Mouse (Mus musculus): ENCODE results near the gene Sergef. TPM values are rescaled to one million over a fixed set of nuclear protein-coding genes. Genes with fewer than 3 reads are reported as not detected.

Sergef gene
- polyA plus RNA-seq, 1 experiment, result 9.9 TPM

- Histone ChIP-seq H3K4me1 (replicated peaks; ENCODE audit: control insufficient read depth, insufficient read depth, low read length) (no peaks in the 10 kb centered on the region), H3K36me3 (ENCODE audit: control insufficient read depth, insufficient read depth, low read length) (no peaks in the 10 kb centered on the region), H3K27me3 (ENCODE audit: control insufficient read depth, insufficient read depth, low read length) (no peaks in the 10 kb centered on the region), H3K4me3 (ENCODE audit: control insufficient read depth, insufficient read depth, low read length) (no peak overlapping the region), H3K27ac (ENCODE audit: control insufficient read depth, insufficient read depth, low read length) (no peak overlapping the region)
- TF ChIP-seq POLR2A (IDR thresholded peaks at IDR 0.05; ENCODE audit: control insufficient read depth, extremely low read depth, insufficient read depth, low read length, poor library complexity) (no peak), CTCF (IDR thresholded peaks at IDR 0.05; ENCODE audit: borderline replicate concordance, control insufficient read depth, extremely low read depth, insufficient read depth, low read length, poor library complexity) (no peak)
- 93% methylated on average over 8 of the region's 8 CpGs for WGBS
- DNase-seq, result no peak
These were observed 176.5 kb downstream of the Sergef start for GRCm38 (mm10) chr7:46463136-46463535.

GRCm38 (mm10) chr7:46462287-46462686, 177.3 kb downstream of the Sergef start:
- Histone ChIP-seq H3K36me3 (ENCODE audit: control insufficient read depth, insufficient read depth, low read length) (no peaks in the 10 kb centered on the region), H3K27me3 (ENCODE audit: control insufficient read depth, insufficient read depth, low read length) (no peaks in the 10 kb centered on the region), H3K27ac (ENCODE audit: control insufficient read depth, insufficient read depth, low read length) (no peak overlapping the region), H3K4me1 (replicated peaks; ENCODE audit: control insufficient read depth, insufficient read depth, low read length) (no peaks in the 10 kb centered on the region), H3K4me3 (ENCODE audit: control insufficient read depth, insufficient read depth, low read length) (no peak overlapping the region)
- 87% methylated on average over 8 of the region's 8 CpGs for WGBS
- no peak for TF ChIP-seq POLR2A (IDR thresholded peaks at IDR 0.05; ENCODE audit: control insufficient read depth, extremely low read depth, insufficient read depth, low read length, poor library complexity)
- no peak for TF ChIP-seq CTCF (IDR thresholded peaks at IDR 0.05; ENCODE audit: borderline replicate concordance, control insufficient read depth, extremely low read depth, insufficient read depth, low read length, poor library complexity)
- no peak for DNase-seq

- Histone ChIP-seq H3K4me3 (ENCODE audit: control insufficient read depth, insufficient read depth, low read length) (no peak overlapping the region), H3K36me3 (ENCODE audit: control insufficient read depth, insufficient read depth, low read length) (no peaks in the 10 kb centered on the region), H3K27ac (ENCODE audit: control insufficient read depth, insufficient read depth, low read length) (no peak overlapping the region), H3K4me1 (replicated peaks; ENCODE audit: control insufficient read depth, insufficient read depth, low read length) (no peaks in the 10 kb centered on the region), H3K27me3 (ENCODE audit: control insufficient read depth, insufficient read depth, low read length) (no peaks in the 10 kb centered on the region)
- no peak for DNase-seq
- 95% methylated on average over 9 of the region's 9 CpGs for WGBS
- TF ChIP-seq POLR2A (IDR thresholded peaks at IDR 0.05; ENCODE audit: control insufficient read depth, extremely low read depth, insufficient read depth, low read length, poor library complexity) (no peak), CTCF (IDR thresholded peaks at IDR 0.05; ENCODE audit: borderline replicate concordance, control insufficient read depth, extremely low read depth, insufficient read depth, low read length, poor library complexity) (no peak)
These were observed 179.9 kb downstream of the Sergef start for GRCm38 (mm10) chr7:46459605-46460245.

GRCm38 (mm10) chr7:46459200-46459599, 180.4 kb downstream of the Sergef start:
- H3K36me3 ChIP-seq (ENCODE audit: control insufficient read depth, insufficient read depth, low read length), result no peaks in the 10 kb centered on the region
- WGBS, result 95% methylated on average over 2 of the region's 2 CpGs
- TF ChIP-seq CTCF (IDR thresholded peaks at IDR 0.05; ENCODE audit: borderline replicate concordance, control insufficient read depth, extremely low read depth, insufficient read depth, low read length, poor library complexity), result no peak
- no peak for TF ChIP-seq POLR2A (IDR thresholded peaks at IDR 0.05; ENCODE audit: control insufficient read depth, extremely low read depth, insufficient read depth, low read length, poor library complexity)

GRCm38 (mm10) chr7:46457889-46458288, 181.7 kb downstream of the Sergef start:
- no peak for DNase-seq
- 92% methylated on average over 3 of the region's 3 CpGs for WGBS
- Histone ChIP-seq H3K4me1 (replicated peaks; ENCODE audit: control insufficient read depth, insufficient read depth, low read length) (no peaks in the 10 kb centered on the region), H3K36me3 (ENCODE audit: control insufficient read depth, insufficient read depth, low read length) (no peaks in the 10 kb centered on the region), H3K27ac (ENCODE audit: control insufficient read depth, insufficient read depth, low read length) (no peak overlapping the region), H3K27me3 (ENCODE audit: control insufficient read depth, insufficient read depth, low read length) (no peaks in the 10 kb centered on the region), H3K4me3 (ENCODE audit: control insufficient read depth, insufficient read depth, low read length) (no peak overlapping the region)
- TF ChIP-seq CTCF (IDR thresholded peaks at IDR 0.05; ENCODE audit: borderline replicate concordance, control insufficient read depth, extremely low read depth, insufficient read depth, low read length, poor library complexity) (no peak), POLR2A (IDR thresholded peaks at IDR 0.05; ENCODE audit: control insufficient read depth, extremely low read depth, insufficient read depth, low read length, poor library complexity) (no peak)

More at GRCm38 (mm10) chr7:46459200-46459599, 180.4 kb downstream of the Sergef start:
- H3K4me3 ChIP-seq (ENCODE audit: control insufficient read depth, insufficient read depth, low read length), result no peak overlapping the region
- no peaks in the 10 kb centered on the region for H3K4me1 ChIP-seq (replicated peaks; ENCODE audit: control insufficient read depth, insufficient read depth, low read length)
- no peak overlapping the region for H3K27ac ChIP-seq (ENCODE audit: control insufficient read depth, insufficient read depth, low read length)
- DNase-seq, result no peak
- H3K27me3 ChIP-seq (ENCODE audit: control insufficient read depth, insufficient read depth, low read length), result no peaks in the 10 kb centered on the region

- WGBS, result 85% methylated on average over 10 of the region's 10 CpGs
- Histone ChIP-seq H3K27me3 (ENCODE audit: control insufficient read depth, insufficient read depth, low read length) (no peaks in the 10 kb centered on the region), H3K36me3 (ENCODE audit: control insufficient read depth, insufficient read depth, low read length) (no peaks in the 10 kb centered on the region), H3K4me3 (ENCODE audit: control insufficient read depth, insufficient read depth, low read length) (no peak overlapping the region), H3K27ac (ENCODE audit: control insufficient read depth, insufficient read depth, low read length) (no peak overlapping the region), H3K4me1 (replicated peaks; ENCODE audit: control insufficient read depth, insufficient read depth, low read length) (no peaks in the 10 kb centered on the region)
- TF ChIP-seq POLR2A (IDR thresholded peaks at IDR 0.05; ENCODE audit: control insufficient read depth, extremely low read depth, insufficient read depth, low read length, poor library complexity) (no peak), CTCF (IDR thresholded peaks at IDR 0.05; ENCODE audit: borderline replicate concordance, control insufficient read depth, extremely low read depth, insufficient read depth, low read length, poor library complexity) (no peak)
- DNase-seq, result no peak
These were observed 185.5 kb downstream of the Sergef start for GRCm38 (mm10) chr7:46453930-46454679.

Data from thymus, adult 2 months (tissue).